Mouse (Mus musculus): ENCODE data around the gene Nup210. TPM values are rescaled to one million over a fixed set of nuclear protein-coding genes. Genes with fewer than 3 reads are reported as not detected.

Nup210 gene
- 16.3 and 24.0 TPM in 2 replicates for polyA plus RNA-seq (2012; rRNA removed)

GRCm38 (mm10) chr6:91116244-91117145, at the start of gene Nup210:
Gene Nup210, minus strand, starts transcription at chr6:91116829.

GRCm38 (mm10) chr6:91156554-91157236, 40.1 kb upstream of the Nup210 start, which contains the start of gene Hdac11:
Gene Hdac11, plus strand, starts transcription at chr6:91156665.

GRCm38 (mm10) chr6:90988648-90989317, 127.8 kb downstream of the Nup210 start, which contains the start of gene Iqsec1:
Gene Iqsec1, minus strand, starts transcription at chr6:90988685.

Other genes with a start within 250 kb of the Nup210 start
- 93.5 and 102 TPM in 2 replicates for gene Iqsec1, start 128.1 kb downstream of the Nup210 start, polyA plus RNA-seq (2012; rRNA removed)
- gene Hdac11, start 39.8 kb upstream of the Nup210 start, polyA plus RNA-seq (2012; rRNA removed): 31.8 and 37.0 TPM in 2 replicates
- 74.3 and 81.5 TPM in 2 replicates for gene Fbln2, start 95.6 kb upstream of the Nup210 start, polyA plus RNA-seq (2012; rRNA removed)